Mouse (Mus musculus) forebrain, embryonic 15.5 days (tissue): ENCODE measurements at regions not wholly inside any gene's neighbourhood (a gene's known extent, or its start where the extent isn't known, plus 50 kb on each side); places are given as distances from the start of the nearest gene placed in this dataset.

Experiments
- ATAC-seq: fragments of 200-750 bp; cut with Nextera tagmentation; replicated peaks from 2 replicates; pipeline ENCODE4 v1.8.0; 2017; ENCODE audit warnings: mild to moderate bottlenecking, moderate TSS enrichment, moderate library complexity
- H3K27ac ChIP-seq: fragments of 300-500 bp; sonication (generic); replicated peaks from 2 replicates; pipeline ENCODE4 v1.5.1; 2015; ENCODE audit warnings: mild to moderate bottlenecking, inconsistent platforms
- H3K27me3 ChIP-seq: fragments of 300-500 bp; sonication (generic); 2 replicates; pipeline ENCODE4 v1.6.1; 2015; ENCODE audit warnings: inconsistent platforms
- H3K36me3 ChIP-seq: fragments of 300-500 bp; sonication (generic); 2 replicates; pipeline ENCODE4 v1.6.1; 2015; ENCODE audit warnings: mild to moderate bottlenecking, inconsistent platforms
- H3K4me1 ChIP-seq: fragments of 300-500 bp; sonication (generic); 2 replicates; pipeline ENCODE4 v1.6.1; 2015; ENCODE audit warnings: inconsistent platforms
- H3K4me2 ChIP-seq: fragments of 300-500 bp; sonication (generic); replicated peaks from 2 replicates; pipeline ENCODE4 v1.6.1; 2015; ENCODE audit warnings: mild to moderate bottlenecking, inconsistent platforms
- H3K4me3 ChIP-seq: fragments of 300-500 bp; sonication (generic); 2 replicates; pipeline ENCODE4 v1.5.1; 2015; ENCODE audit warnings: mild to moderate bottlenecking, inconsistent platforms
- H3K9ac ChIP-seq: fragments of 300-500 bp; sonication (generic); replicated peaks from 2 replicates; pipeline ENCODE4 v1.6.1; 2015; ENCODE audit warnings: mild to moderate bottlenecking, inconsistent platforms
- H3K9me3 ChIP-seq: fragments of 300-500 bp; sonication (generic); 2 replicates; pipeline ENCODE4 v1.6.1; 2016; ENCODE audit warnings: inconsistent platforms
- WGBS: fragments of 180-500 bp; shearing (Covaris S2); methylation state at CpG from one replicate; pipeline ENCODE4 v1.1.7; 2015; ENCODE audit warnings: mixed read lengths; 5-methylcytosine and 5-hydroxymethylcytosine counted together

DNA sequence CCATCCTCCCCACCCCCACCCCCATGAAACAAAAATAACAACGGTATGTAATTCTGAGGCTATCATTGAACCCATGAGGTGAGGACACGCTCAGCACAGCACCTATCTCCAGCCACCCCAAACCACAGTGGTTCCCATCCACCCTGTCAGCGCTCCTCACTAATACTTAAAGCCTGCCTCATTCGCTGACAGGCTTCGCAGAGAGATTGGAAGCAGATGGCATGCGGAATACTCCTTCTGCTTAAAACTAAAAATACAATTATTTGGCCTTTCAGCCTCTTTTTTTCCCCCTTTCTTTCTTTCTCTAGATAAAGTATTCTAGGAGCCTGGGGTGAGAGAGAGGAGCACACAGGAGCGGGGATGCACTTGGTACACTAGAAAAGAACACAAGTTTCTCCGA, 199.9 kb downstream of the Prdm2 start:
- Histone ChIP-seq H3K27me3 (no peaks in the 10 kb centered on the region), H3K4me2 (no peak overlapping the region), H3K36me3 (no peaks in the 10 kb centered on the region), H3K4me1 (0 out of 2 replicates have a peak, but pooled peaks cover 5% of the 10 kb centered on the region), H3K4me3 (no peak overlapping the region), H3K9ac (no peak overlapping the region), H3K9me3 (no peaks in the 10 kb centered on the region), H3K27ac (peak overlapping the region; percentile 28; the same call in 1 of the 2 replicates)
- 77% methylated on average over 8 of the region's 8 CpGs for WGBS
- ATAC-seq: 0 out of 2 replicates have a peak, but pooled peaks have one; percentile 55

DNA sequence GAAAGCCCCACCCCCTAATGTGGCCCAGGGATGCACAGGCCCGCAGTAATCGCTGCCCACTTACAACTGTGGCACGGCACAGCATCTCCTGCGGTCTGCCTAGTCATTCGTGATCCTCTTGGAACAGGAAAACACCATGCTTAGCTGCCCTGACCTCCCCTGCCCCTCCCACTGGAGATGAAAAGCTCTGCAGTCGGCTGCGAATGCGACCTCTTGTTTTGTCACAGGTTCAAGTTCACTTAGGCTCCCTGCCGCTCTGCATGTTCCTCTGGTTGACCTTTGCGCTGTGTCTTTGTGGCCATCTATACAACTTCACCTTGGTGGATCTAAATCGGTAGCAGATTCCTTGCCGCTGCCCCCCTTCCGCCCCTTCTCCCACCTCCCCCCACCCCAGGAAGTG, 210.8 kb downstream of the Prdm2 start:
- Histone ChIP-seq H3K4me3 (no peak overlapping the region), H3K27me3 (no peaks in the 10 kb centered on the region), H3K4me2 (no peak overlapping the region), H3K27ac (no peak overlapping the region), H3K9ac (no peak overlapping the region), H3K36me3 (no peaks in the 10 kb centered on the region), H3K4me1 (no peaks in the 10 kb centered on the region), H3K9me3 (no peaks in the 10 kb centered on the region)
- ATAC-seq: no peak
- 49% methylated on average over 13 of the region's 13 CpGs for WGBS

- no peaks in the 10 kb centered on the region for H3K4me1 ChIP-seq
- H3K27me3 ChIP-seq: no peaks in the 10 kb centered on the region
- H3K9me3 ChIP-seq: no peaks in the 10 kb centered on the region
- no peak overlapping the region for H3K4me3 ChIP-seq
- 62% methylated on average over 5 of the region's 5 CpGs for WGBS
- no peak overlapping the region for H3K27ac ChIP-seq
- H3K4me2 ChIP-seq: no peak overlapping the region
- no peaks in the 10 kb centered on the region for H3K36me3 ChIP-seq
- no peak overlapping the region for H3K9ac ChIP-seq
- no peak for ATAC-seq
Measured at GRCm38 (mm10) chr4:143001486-143001885, 211.3 kb downstream of the Prdm2 start.

DNA sequence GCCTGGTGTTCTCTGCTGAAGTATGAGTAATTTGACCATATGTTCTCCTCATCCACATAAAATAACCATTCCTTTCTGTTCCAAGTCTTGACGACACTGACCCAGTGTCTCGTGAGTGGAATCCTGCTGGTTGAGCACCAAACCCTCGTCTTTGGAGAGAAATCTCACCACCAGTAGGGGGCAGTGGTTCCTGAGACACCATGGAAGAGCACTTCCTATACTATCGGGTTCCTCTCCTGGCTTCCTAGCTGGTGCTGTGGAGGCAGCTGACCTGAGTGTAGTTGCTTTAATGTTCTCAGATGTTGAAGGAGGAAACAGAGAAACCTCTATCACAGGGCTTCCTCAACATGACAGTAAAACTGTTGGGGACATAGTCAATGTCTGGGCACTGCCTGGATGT, 216.4 kb downstream of the Prdm2 start:
- WGBS: 71% methylated on average over 4 of the region's 4 CpGs
- Histone ChIP-seq H3K36me3 (no peaks in the 10 kb centered on the region), H3K4me3 (no peak overlapping the region), H3K27ac (no peak overlapping the region), H3K9ac (no peak overlapping the region), H3K4me2 (no peak overlapping the region), H3K4me1 (no peaks in the 10 kb centered on the region), H3K9me3 (no peaks in the 10 kb centered on the region), H3K27me3 (no peaks in the 10 kb centered on the region)
- no peak for ATAC-seq

DNA sequence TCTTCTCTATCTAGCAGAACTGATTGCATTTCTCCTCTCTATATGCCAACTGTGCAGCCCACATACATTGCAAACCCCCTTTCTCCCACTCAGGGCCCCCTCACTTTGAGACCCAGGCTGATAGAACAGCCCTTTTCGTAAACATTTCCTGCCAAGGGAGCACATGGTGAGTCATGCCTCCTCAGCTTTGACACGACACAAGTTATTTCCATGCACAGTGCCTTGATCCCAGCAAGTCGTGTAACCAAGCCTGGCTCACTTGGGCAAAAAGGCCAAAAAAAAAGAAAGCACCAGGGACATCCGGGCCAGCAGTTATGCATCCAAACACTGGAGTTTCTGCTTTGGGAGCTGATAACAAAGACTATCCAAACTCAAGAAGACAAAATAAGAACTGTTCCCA, 221.4 kb downstream of the Prdm2 start:
- no peak overlapping the region for H3K4me2 ChIP-seq
- no peaks in the 10 kb centered on the region for H3K9me3 ChIP-seq
- H3K27ac ChIP-seq: no peak overlapping the region
- no peak overlapping the region for H3K4me3 ChIP-seq
- no peaks in the 10 kb centered on the region for H3K36me3 ChIP-seq
- 88% methylated on average over 4 of the region's 4 CpGs for WGBS
- no peak overlapping the region for H3K9ac ChIP-seq
- no peaks in the 10 kb centered on the region for H3K27me3 ChIP-seq
- no peak for ATAC-seq
- no peaks in the 10 kb centered on the region for H3K4me1 ChIP-seq

- no peaks in the 10 kb centered on the region for H3K4me1 ChIP-seq
- ATAC-seq: 0 out of 2 replicates have a peak, but pooled peaks have one; percentile 41
- no peaks in the 10 kb centered on the region for H3K27me3 ChIP-seq
- no peak overlapping the region for H3K27ac ChIP-seq
- H3K4me2 ChIP-seq: no peak overlapping the region
- no peaks in the 10 kb centered on the region for H3K9me3 ChIP-seq
- 5% methylated on average over 8 of the region's 8 CpGs for WGBS
- no peaks in the 10 kb centered on the region for H3K36me3 ChIP-seq
- no peak overlapping the region for H3K4me3 ChIP-seq
- H3K9ac ChIP-seq: no peak overlapping the region
Measured at GRCm38 (mm10) chr4:142989175-142989574, 223.6 kb downstream of the Prdm2 start.

- ATAC-seq: no peak
- Histone ChIP-seq H3K9ac (no peak overlapping the region), H3K27ac (no peak overlapping the region), H3K27me3 (no peaks in the 10 kb centered on the region), H3K4me2 (no peak overlapping the region), H3K4me1 (peaks cover 14% of the 10 kb centered on the region), H3K9me3 (no peaks in the 10 kb centered on the region), H3K36me3 (no peaks in the 10 kb centered on the region), H3K4me3 (no peak overlapping the region)
- WGBS: 38% methylated on average over 6 of the region's 6 CpGs
Measured at GRCm38 (mm10) chr4:142983295-142983624, 229.5 kb downstream of the Prdm2 start.

- no peak overlapping the region for H3K4me3 ChIP-seq
- H3K4me1 ChIP-seq: peaks cover 14% of the 10 kb centered on the region
- H3K4me2 ChIP-seq: no peak overlapping the region
- H3K27me3 ChIP-seq: no peaks in the 10 kb centered on the region
- H3K9me3 ChIP-seq: no peaks in the 10 kb centered on the region
- no peak for ATAC-seq
- WGBS: 51% methylated on average over 8 of the region's 8 CpGs
- 0 out of 2 replicates have a peak overlapping the region, but pooled peaks have one; percentile 6 for H3K27ac ChIP-seq
- H3K36me3 ChIP-seq: no peaks in the 10 kb centered on the region
- H3K9ac ChIP-seq: no peak overlapping the region
Measured at GRCm38 (mm10) chr4:142982585-142983294, 230.1 kb downstream of the Prdm2 start.

GRCm38 (mm10) chr4:142975620-142976019, 237.2 kb downstream of the Prdm2 start:
- no peaks in the 10 kb centered on the region for H3K9me3 ChIP-seq
- H3K27ac ChIP-seq: no peak overlapping the region
- no peak overlapping the region for H3K9ac ChIP-seq
- H3K4me1 ChIP-seq: no peaks in the 10 kb centered on the region
- H3K4me3 ChIP-seq: no peak overlapping the region
- 78% methylated on average over 11 of the region's 11 CpGs for WGBS
- H3K4me2 ChIP-seq: no peak overlapping the region
- no peak for ATAC-seq
- no peaks in the 10 kb centered on the region for H3K27me3 ChIP-seq
- no peaks in the 10 kb centered on the region for H3K36me3 ChIP-seq

DNA sequence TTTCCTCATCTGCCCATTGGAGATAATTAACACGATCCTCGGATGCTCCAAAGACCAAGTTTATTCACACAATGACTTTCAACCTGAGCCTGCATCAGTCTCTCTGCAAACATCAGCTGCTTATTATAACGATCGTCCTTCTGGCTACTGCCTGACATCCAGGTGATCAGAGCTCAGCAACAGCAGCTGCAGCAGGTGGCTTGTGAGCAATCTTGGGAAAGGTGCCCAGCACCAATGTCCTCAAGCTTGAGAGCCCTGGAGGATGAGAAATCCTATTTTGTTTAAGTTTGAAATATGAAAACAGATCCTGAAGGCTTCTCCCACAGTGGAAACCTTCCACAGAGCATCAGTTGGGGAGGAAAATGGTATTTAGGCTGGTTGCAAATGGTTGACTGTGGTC, 242.8 kb downstream of the Prdm2 start:
- H3K4me2 ChIP-seq: no peak overlapping the region
- H3K9ac ChIP-seq: no peak overlapping the region
- no peaks in the 10 kb centered on the region for H3K9me3 ChIP-seq
- ATAC-seq: no peak
- no peak overlapping the region for H3K27ac ChIP-seq
- H3K36me3 ChIP-seq: no peaks in the 10 kb centered on the region
- no peaks in the 10 kb centered on the region for H3K27me3 ChIP-seq
- 78% methylated on average over 4 of the region's 4 CpGs for WGBS
- no peak overlapping the region for H3K4me3 ChIP-seq
- H3K4me1 ChIP-seq: no peaks in the 10 kb centered on the region

DNA sequence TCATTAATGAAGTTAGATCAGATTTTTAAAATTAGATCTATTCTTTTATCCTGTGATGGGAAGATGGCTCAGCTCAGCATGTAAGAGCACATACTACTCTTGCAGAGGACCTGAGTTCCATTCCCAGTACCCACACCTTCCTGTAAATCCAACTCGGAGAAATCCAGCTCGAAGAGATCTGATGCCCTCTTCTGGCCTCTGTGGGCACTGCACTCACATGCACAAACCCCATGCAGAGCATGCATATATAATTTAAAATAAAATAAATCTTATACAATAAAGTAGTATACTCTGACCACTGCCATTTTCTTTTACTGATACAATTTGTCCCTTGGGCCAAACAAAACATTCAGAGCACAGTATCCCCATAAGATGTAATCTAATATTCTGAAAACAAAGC, 245.2 kb downstream of the Prdm2 start:
- Histone ChIP-seq H3K27ac (no peak overlapping the region), H3K9ac (no peak overlapping the region), H3K27me3 (no peaks in the 10 kb centered on the region), H3K36me3 (no peaks in the 10 kb centered on the region), H3K4me3 (no peak overlapping the region), H3K4me1 (no peaks in the 10 kb centered on the region), H3K4me2 (no peak overlapping the region), H3K9me3 (no peaks in the 10 kb centered on the region)
- no peak for ATAC-seq
- whole genome bisulfite sequencing: 86% methylated on average over 2 of the region's 2 CpGs

DNA sequence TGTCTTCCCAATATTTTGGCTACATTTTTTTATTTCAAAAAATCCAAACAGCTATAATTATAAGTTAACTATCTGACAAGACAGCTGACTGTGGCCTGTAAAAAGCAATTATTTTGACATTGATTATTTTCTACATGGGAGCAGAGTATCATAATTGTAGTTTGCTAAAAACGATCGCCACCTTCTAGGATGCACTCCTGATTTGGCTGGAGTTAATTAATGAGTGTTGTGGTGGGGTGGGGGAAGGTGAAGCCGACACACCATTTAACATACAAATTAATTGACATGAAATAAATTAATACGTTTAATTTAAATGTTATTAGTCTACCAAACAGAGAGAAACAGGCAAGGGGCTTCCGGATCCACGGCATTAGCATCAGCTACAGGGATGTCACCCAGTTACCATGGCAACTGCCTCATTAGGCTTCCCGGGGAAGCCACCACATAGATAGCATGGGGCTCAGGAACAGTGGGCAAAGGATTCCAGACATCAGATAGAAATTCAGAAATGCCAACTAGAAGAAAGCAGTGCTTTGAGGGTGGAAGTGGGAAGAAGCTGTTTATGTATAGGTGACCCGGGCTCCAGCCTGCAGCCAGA, 255.9 kb downstream of the Prdm2 start:
- Histone ChIP-seq H3K27me3 (no peaks in the 10 kb centered on the region), H3K4me3 (no peak overlapping the region), H3K27ac (peak overlapping the region; percentile 69), H3K36me3 (no peaks in the 10 kb centered on the region), H3K9me3 (no peaks in the 10 kb centered on the region), H3K4me1 (peaks cover 31% of the 10 kb centered on the region), H3K4me2 (no peak overlapping the region), H3K9ac (no peak overlapping the region)
- 15% methylated on average over 8 of the region's 8 CpGs for WGBS
- ATAC-seq: peak; percentile 81; the same call in 1 of the 2 replicates

DNA sequence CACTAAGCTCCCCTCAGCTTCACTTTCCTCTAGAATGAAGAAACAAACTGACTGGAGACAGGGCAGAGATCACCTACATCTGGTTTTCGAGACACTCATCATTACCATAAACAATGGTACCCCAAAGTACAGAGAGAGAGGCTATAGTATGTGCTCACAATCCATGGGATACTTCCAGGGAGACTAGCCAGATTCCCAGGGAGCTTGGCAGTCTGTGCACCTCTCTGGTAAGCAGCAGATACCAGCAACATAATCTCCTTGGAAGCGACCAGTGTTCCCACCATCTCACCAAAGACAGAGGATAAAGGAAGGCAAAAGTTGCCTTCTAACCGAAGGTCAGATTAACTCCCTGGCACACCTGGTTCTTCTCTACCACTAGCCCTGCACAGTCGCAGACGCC, 256.4 kb downstream of the Prdm2 start:
- no peak for ATAC-seq
- 74% methylated on average over 5 of the region's 5 CpGs for WGBS
- Histone ChIP-seq H3K4me1 (peaks cover 31% of the 10 kb centered on the region), H3K9me3 (no peaks in the 10 kb centered on the region), H3K27me3 (no peaks in the 10 kb centered on the region), H3K4me3 (no peak overlapping the region), H3K9ac (no peak overlapping the region), H3K36me3 (no peaks in the 10 kb centered on the region), H3K4me2 (no peak overlapping the region), H3K27ac (0 out of 2 replicates have a peak overlapping the region, but pooled peaks have one; percentile 69)
